Mouse (Mus musculus): ENCODE measurements around the gene Rbms1. TPM values are rescaled to one million over a fixed set of nuclear protein-coding genes. Genes with fewer than 3 reads are reported as not detected.

Rbms1 gene
- polyA plus RNA-seq, 1 experiment from 2014 or later = 69.7 TPM

DNA sequence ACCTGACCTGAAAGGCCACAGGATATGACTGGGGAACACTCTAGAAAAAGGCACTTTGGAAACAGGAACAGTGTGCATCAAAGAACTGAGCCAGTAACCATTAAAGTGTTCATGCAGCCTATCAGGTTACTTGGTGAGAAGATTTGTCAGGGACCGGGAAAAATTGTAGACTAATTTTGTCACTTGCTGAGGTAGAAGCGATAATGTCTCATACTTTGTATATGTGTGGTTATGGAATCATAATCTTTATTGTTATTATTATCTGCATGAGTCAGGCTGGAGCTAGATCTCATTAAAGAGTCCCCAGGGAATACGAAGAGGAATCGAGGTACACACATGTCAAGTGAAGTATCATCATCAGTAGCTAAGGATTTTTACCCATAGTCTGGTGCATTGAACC, 262.0 kb downstream of the Rbms1 start:
- H3K36me3 ChIP-seq = no peaks in the 10 kb centered on the region
- 85% methylated on average over 4 of the region's 4 CpGs for WGBS
- no peak overlapping the region for H3K27ac ChIP-seq
- no peaks in the 10 kb centered on the region for H3K9me3 ChIP-seq
- H3K4me3 ChIP-seq = no peak overlapping the region
- no peaks in the 10 kb centered on the region for H3K27me3 ChIP-seq (ENCODE audit: insufficient read depth, poor library complexity, severe bottlenecking)
- peaks cover 19% of the 10 kb centered on the region for H3K4me1 ChIP-seq (replicated peaks)
- DNase-seq (ENCODE audit: low spot score) = no peak

Other genes starting within 250 kb of the Rbms1 start
- gene Itgb6, start 240.5 kb downstream of the Rbms1 start, polyA plus RNA-seq (2016; fragmentation: Nextera tagmentation; extraction: Ambion mirVana) = 0.83 and 0.88 TPM in 2 replicates

All from hindbrain, embryonic 10.5 days (tissue).